Mouse (Mus musculus) hindbrain, embryonic 11.5 days (tissue): ENCODE measurements around the gene Btg1. TPM values are rescaled to one million over a fixed set of nuclear protein-coding genes. Genes with fewer than 3 reads are reported as not detected.

Experiments used
- ATAC-seq: fragments of 200-750 bp; cut with Nextera tagmentation; 2 replicates; pipeline ENCODE4 v1.8.0; 2017; ENCODE audit warnings: mild to moderate bottlenecking, moderate TSS enrichment, moderate library complexity; ENCODE audit not compliant: low FRiP score
- DNase-seq: peaks from one replicate; pipeline ENCODE4 v3.0.0-alpha.2; 2015; ENCODE audit warnings: low spot score
- H3K27ac ChIP-seq: fragments of 300-500 bp; sonication (generic); 2 replicates; pipeline ENCODE4 v1.5.1; 2014; ENCODE audit warnings: mild to moderate bottlenecking, low read depth, low read length
- H3K27me3 ChIP-seq: fragments of 300-500 bp; sonication (generic); 2 replicates; pipeline ENCODE4 v1.6.1; 2014; ENCODE audit warnings: mild to moderate bottlenecking, low read length, moderate library complexity, mixed read lengths; ENCODE audit not compliant: control insufficient read depth, insufficient read depth
- H3K36me3 ChIP-seq: fragments of 300-500 bp; sonication (generic); 2 replicates; pipeline ENCODE4 v1.6.1; 2014; ENCODE audit warnings: mild to moderate bottlenecking, low read length, moderate library complexity, mixed read lengths; ENCODE audit not compliant: control insufficient read depth, insufficient read depth
- H3K4me1 ChIP-seq: fragments of 300-500 bp; sonication (generic); replicated peaks from 2 replicates; pipeline ENCODE4 v1.6.1; 2014; ENCODE audit warnings: low read length, mixed read lengths; ENCODE audit not compliant: control insufficient read depth, insufficient read depth
- H3K4me2 ChIP-seq: fragments of 300-500 bp; sonication (generic); replicated peaks from 2 replicates; pipeline ENCODE4 v1.6.1; 2014; ENCODE audit warnings: mild to moderate bottlenecking, low read depth, low read length
- H3K4me3 ChIP-seq: fragments of 300-500 bp; sonication (generic); 2 replicates; pipeline ENCODE4 v1.5.1; 2014; ENCODE audit warnings: low read depth, low read length
- H3K9ac ChIP-seq: fragments of 300-500 bp; sonication (generic); 2 replicates; pipeline ENCODE4 v1.6.1; 2014; ENCODE audit warnings: low read depth, low read length
- H3K9me3 ChIP-seq: fragments of 300-500 bp; sonication (generic); 2 replicates; pipeline ENCODE4 v1.6.1; 2016; ENCODE audit warnings: low read length; ENCODE audit not compliant: control insufficient read depth
- WGBS: fragments of 180-500 bp; shearing (Covaris S2); extraction: QIAGEN DNeasy Blood & Tissue Kit; methylation state at CpG from one replicate; pipeline ENCODE4 v1.1.7; 2014; 5-methylcytosine and 5-hydroxymethylcytosine counted together
- polyA plus RNA-seq: library from polyadenylated mRNA; unstranded; fragments of >200 nt; fragmentation: Nextera tagmentation; extraction: Ambion mirVana; gene quantifications from 2 replicates; pipeline ENCODE4 v1.2.1, GENCODE M21; 2014

The Btg1 gene
- polyA plus RNA-seq, 1 experiment from 2014 or later: 57.6 TPM

- H3K4me1 ChIP-seq: no peaks in the 10 kb centered on the region
- H3K4me2 ChIP-seq: no peak overlapping the region
- no peaks in the 10 kb centered on the region for H3K27me3 ChIP-seq
- H3K4me3 ChIP-seq: no peak overlapping the region
- no peak for ATAC-seq
- 81% methylated on average over 3 of the region's 3 CpGs for WGBS
- DNase-seq: no peak
- H3K9ac ChIP-seq: no peak overlapping the region
- H3K36me3 ChIP-seq: no peaks in the 10 kb centered on the region
- H3K27ac ChIP-seq: no peak overlapping the region
- no peaks in the 10 kb centered on the region for H3K9me3 ChIP-seq
These were observed 14.5 kb upstream of the Btg1 start for GRCm38 (mm10) chr10:96602339-96602738.

DNA sequence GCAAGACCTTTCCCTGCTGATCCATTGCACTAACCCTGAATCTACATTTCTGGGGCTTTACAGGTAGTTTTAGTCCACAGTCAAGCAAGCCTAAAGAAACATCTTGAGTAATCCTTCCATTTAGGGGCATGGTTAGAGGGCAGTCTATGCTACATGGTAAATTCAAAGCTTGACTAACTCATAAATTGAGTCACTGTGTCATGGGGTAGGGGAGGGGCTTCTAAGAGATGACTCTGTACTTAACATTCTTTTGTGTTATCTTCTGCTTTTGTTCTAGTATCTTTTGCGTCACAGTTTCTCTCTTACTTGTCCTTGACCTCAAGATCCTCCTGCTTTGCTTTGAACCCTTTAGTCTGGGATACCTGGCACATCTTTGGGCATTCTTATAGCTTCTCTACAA is 11.6 kb upstream of the Btg1 start:
- Histone ChIP-seq H3K4me2 (no peak overlapping the region), H3K4me3 (no peak overlapping the region), H3K36me3 (no peaks in the 10 kb centered on the region), H3K27ac (no peak overlapping the region), H3K27me3 (no peaks in the 10 kb centered on the region), H3K4me1 (no peaks in the 10 kb centered on the region), H3K9ac (no peak overlapping the region), H3K9me3 (no peaks in the 10 kb centered on the region)
- DNase-seq: no peak
- WGBS: 95% methylated on average over 1 of the region's 1 CpGs
- no peak for ATAC-seq

DNA sequence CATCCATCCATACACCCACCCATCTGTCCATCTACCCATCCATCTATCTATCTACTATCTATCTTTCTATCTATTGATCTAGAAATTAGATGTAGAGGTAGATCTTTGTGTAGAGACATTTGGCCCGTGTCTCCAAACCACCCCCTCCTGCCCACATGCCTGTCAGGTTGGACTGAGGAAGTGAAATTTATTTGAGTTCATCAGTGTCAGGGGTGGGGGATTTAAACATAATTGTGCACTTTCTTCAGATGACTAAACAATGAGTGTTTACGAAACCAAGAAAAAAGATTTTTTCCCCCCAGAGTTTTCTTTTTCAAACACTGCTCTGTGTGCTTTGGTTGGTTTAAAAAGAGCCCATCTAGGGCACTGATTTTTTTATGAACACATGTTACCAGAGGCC is 10.9 kb upstream of the Btg1 start:
- Histone ChIP-seq H3K27ac (no peak overlapping the region), H3K4me3 (no peak overlapping the region), H3K9me3 (no peaks in the 10 kb centered on the region), H3K36me3 (no peaks in the 10 kb centered on the region), H3K9ac (no peak overlapping the region), H3K4me2 (no peak overlapping the region), H3K27me3 (no peaks in the 10 kb centered on the region), H3K4me1 (no peaks in the 10 kb centered on the region)
- no peak for ATAC-seq
- WGBS: 92% methylated on average over 2 of the region's 2 CpGs
- no peak for DNase-seq

- no peak for ATAC-seq
- Histone ChIP-seq H3K27ac (no peak overlapping the region), H3K4me1 (no peaks in the 10 kb centered on the region), H3K9me3 (no peaks in the 10 kb centered on the region), H3K27me3 (no peaks in the 10 kb centered on the region), H3K9ac (no peak overlapping the region), H3K36me3 (no peaks in the 10 kb centered on the region), H3K4me3 (no peak overlapping the region), H3K4me2 (no peak overlapping the region)
- no peak for DNase-seq
- 88% methylated on average over 4 of the region's 4 CpGs for WGBS
These were observed 9.1 kb upstream of the Btg1 start for GRCm38 (mm10) chr10:96607617-96608185.

DNA sequence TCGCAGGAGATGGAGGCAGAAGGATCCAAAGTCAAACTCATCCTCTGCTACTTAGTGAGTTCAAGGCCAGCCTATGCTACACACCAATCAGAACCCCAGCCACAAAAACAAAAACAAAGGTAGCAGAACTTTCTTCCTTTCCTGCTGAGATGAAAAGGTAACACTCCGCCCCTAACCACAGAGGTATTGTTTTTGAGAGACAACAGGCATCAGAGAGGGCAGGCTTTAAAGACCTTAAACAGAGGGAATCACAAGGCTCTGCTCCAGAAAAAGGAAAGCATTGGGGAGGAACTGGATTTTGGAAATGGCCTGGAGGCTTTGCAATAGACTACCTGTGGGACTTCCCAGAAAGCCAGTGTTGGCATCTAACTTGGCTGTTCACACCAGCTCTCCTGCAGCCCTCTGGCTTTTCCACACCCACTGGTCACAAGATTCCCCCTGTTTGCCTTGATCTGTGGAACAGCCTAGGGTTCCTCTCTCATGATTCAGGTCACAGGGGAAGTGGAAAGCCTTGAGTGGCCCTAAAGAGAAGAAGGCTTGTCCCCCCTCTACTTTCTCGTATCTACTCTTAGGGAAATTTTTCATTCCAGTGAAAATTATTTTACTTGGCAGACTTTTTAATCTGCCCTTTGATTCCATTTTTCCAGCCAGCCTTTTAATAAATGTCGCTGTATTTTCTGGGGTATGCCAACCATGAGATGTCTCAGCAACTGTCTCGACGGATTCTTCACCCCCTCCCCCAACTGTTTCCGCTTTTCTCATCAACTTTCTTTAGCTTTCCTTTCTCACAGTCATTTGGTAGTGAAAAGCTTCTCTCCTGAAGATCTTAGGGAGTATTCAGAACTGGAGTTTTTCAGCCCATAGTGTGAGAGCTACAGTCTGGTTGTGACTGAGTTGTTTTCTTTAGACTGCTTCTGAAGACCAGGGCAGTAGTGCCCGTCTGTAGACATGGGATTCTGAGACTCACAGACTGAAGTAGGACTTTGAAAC is 7.2 kb upstream of the Btg1 start:
- Histone ChIP-seq H3K27me3 (no peaks in the 10 kb centered on the region), H3K4me2 (no peak overlapping the region), H3K9ac (no peak overlapping the region), H3K27ac (no peak overlapping the region), H3K4me3 (no peak overlapping the region), H3K36me3 (no peaks in the 10 kb centered on the region), H3K9me3 (no peaks in the 10 kb centered on the region), H3K4me1 (no peaks in the 10 kb centered on the region)
- ATAC-seq (no peak), DNase-seq (no peak)
- WGBS: 81% methylated on average over 8 of the region's 8 CpGs

GRCm38 (mm10) chr10:96616001-96616708 is 651 bp upstream of the Btg1 start:
- H3K27ac ChIP-seq: 0 out of 2 replicates have a peak overlapping the region, but pooled peaks have one; percentile 87
- 1% methylated on average over 24 of the region's 24 CpGs for WGBS

DNA sequence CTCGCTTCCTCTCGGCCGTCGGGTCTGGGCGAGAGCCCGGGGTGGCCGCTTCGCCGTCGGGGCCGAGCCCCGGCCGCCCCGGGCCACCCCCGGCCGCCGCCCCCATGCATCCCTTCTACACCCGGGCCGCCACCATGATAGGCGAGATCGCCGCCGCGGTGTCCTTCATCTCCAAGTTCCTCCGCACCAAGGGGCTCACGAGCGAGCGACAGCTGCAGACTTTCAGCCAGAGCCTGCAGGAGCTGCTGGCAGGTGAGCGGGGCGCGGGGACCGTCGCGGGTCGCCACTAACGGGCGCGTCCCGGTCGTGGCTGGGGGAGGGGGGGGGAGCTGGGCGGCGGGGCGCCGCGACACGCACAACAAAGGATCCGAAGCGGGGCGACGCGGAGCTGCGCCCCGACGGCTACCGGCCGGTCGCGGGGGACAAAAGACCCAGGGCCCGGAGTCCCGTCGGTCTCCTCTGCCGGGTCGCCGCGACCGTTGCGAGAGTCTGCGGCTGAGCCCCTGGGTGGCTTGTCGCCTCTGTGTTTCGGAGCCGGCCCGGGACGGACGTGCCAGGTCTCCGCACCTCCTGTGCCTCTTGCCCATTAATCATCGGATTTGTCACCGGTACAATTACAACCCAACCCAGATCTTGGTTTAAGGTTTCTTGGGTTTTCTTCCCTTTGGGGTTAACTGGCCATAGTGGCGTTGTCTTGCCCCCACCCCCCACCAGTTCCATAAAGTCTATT is 580 bp downstream of the Btg1 start:
- ATAC-seq (peak; percentile 49), DNase-seq (peak; percentile 70)
- Histone ChIP-seq H3K4me3 (peak overlapping the region; percentile 74), H3K27me3 (no peaks in the 10 kb centered on the region), H3K4me2 (peak overlapping the region; percentile 28), H3K9ac (peak overlapping the region; percentile 98), H3K36me3 (no peaks in the 10 kb centered on the region), H3K9me3 (no peaks in the 10 kb centered on the region), H3K4me1 (peaks cover 2% of the 10 kb centered on the region; the same call in 1 of the 2 replicates), H3K27ac (peak overlapping the region; percentile 87)
- WGBS: under 1% methylated on average over 71 of the region's 78 CpGs

More at GRCm38 (mm10) chr10:96616001-96616708, 651 bp upstream of the Btg1 start:
- ATAC-seq: no peak
- no peak for DNase-seq
- Histone ChIP-seq H3K36me3 (no peaks in the 10 kb centered on the region), H3K4me1 (peaks cover 2% of the 10 kb centered on the region; the same call in 1 of the 2 replicates), H3K9ac (peak overlapping the region; percentile 66), H3K27me3 (no peaks in the 10 kb centered on the region), H3K4me3 (peak overlapping the region; percentile 74), H3K4me2 (peak overlapping the region; percentile 47), H3K9me3 (no peaks in the 10 kb centered on the region)

- Histone ChIP-seq H3K9me3 (no peaks in the 10 kb centered on the region), H3K4me2 (peak overlapping the region; percentile 28), H3K27ac (peak overlapping the region; percentile 87), H3K4me1 (peaks cover 2% of the 10 kb centered on the region; the same call in 1 of the 2 replicates), H3K36me3 (no peaks in the 10 kb centered on the region), H3K27me3 (no peaks in the 10 kb centered on the region), H3K4me3 (peak overlapping the region; percentile 74), H3K9ac (peak overlapping the region; percentile 98)
- ATAC-seq (peak; percentile 30), DNase-seq (peak; percentile 70)
- WGBS: under 1% methylated on average over 29 of the region's 29 CpGs
These were observed 1.3 kb downstream of the Btg1 start for GRCm38 (mm10) chr10:96617951-96618575.
